8 mouse cellular contexts compared by ENCODE assay signal in the genomic region with DNA sequence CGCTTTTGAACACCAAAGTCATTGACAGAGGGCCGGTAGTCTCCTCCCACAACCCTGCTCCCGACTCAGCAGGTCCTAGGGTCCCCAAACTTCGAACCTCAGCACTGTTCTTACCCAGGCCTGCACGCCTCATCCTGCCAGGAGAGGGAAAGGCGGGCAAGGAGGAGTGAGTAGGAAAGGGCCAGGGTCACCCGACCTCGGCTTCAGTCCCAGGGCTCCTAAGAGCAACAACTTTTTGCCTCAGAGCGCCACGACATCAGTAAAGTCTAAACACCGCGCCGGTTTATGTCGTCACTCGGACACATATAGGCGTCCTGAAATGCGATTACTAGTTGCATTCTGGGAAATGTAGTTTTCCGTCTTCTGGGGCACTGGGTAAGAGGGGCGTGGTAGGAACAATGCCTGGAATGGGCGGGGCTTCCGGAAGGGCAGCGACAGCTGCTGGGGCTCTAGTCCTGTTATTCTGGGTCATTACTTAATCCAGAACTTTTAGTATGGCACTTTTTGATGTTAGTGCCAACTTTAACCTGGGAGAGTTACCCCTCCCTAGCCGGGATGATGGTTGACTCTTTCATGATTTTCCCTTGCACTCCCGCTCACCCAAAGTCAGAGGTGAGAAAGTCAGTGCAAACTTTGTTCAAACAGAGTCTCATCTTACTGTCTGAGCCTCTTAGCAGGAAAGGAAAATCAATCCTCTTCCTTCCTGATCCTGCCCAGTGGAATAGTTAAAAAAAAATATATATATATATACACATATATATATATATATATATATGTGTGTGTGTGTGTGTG. TPM values are rescaled to one million over a fixed set of nuclear protein-coding genes. Genes with fewer than 3 reads are reported as not detected.
A peak's percentile ranks its signal among the peaks of the same experiment; 100 is the strongest.
DNase-seq lines count a peak whose midpoint lies in the region; ATAC-seq and TF ChIP-seq lines count a peak whose summit lies in the region.

TSS of gene Bet1 (minus strand) at position 310 of the 792 bp plus-strand sequence.

- no peaks in the 10 kb centered on the region for H3K9me3 ChIP-seq in embryonic facial prominence, embryonic 14.5 days (ENCODE audit: control insufficient read depth, low read length)
- no peaks in the 10 kb centered on the region for H3K9me3 ChIP-seq in limb, embryonic 13.5 days
- no peaks in the 10 kb centered on the region for H3K9me3 ChIP-seq in midbrain, embryonic 16.5 days (replicated peaks; ENCODE audit: control insufficient read depth, low read length, poor library complexity, severe bottlenecking)

- H3K4me3 ChIP-seq in embryonic facial prominence, embryonic 14.5 days (ENCODE audit: low read depth, low read length), result peak within 1 kb of the TSS; percentile 85
- H3K4me3 ChIP-seq in heart, adult 2 months, result peak within 1 kb of the TSS; percentile 86
- H3K4me3 ChIP-seq in limb, embryonic 13.5 days, result peak within 1 kb of the TSS; percentile 79
- peak within 1 kb of the TSS; percentile 69 for H3K4me3 ChIP-seq in midbrain, embryonic 16.5 days (ENCODE audit: low read depth, low read length)

- TF ChIP-seq CTCF in heart, adult 2 months (IDR thresholded peaks at IDR 0.05), result peak; percentile 13; the same call in 1 of the 2 replicates

- ATAC-seq in embryonic facial prominence, embryonic 14.5 days (ENCODE audit: low read depth), result peak; percentile 100
- ATAC-seq in limb, embryonic 13.5 days (ENCODE audit: low FRiP score, low read depth), result peak; percentile 100
- ATAC-seq in midbrain, embryonic 16.5 days, result peak; percentile 99

- no peaks in the 10 kb centered on the region; the same call in 1 of the 2 replicates for H3K79me2 ChIP-seq in heart, adult 2 months (replicated peaks; ENCODE audit: control insufficient read depth, insufficient read depth, low read length)

- intact Hi-C loops in heart, adult 2 months (cut with DNase I), result loop anchor here (2.0 to 5.0 kb wide), 2 partner anchors 82 to 590 kb away; partner anchors contain the start of genes Hepacam2 and Vps50

- no peaks in the 10 kb centered on the region; the same call in 1 of the 2 replicates for H3K4me1 ChIP-seq in embryonic facial prominence, embryonic 14.5 days (ENCODE audit: control insufficient read depth, insufficient read depth, low read length)
- no peaks in the 10 kb centered on the region for H3K4me1 ChIP-seq in heart, adult 2 months (ENCODE audit: control insufficient read depth, insufficient read depth, low read length)
- H3K4me1 ChIP-seq in limb, embryonic 13.5 days, result 0 out of 2 replicates have a peak, but pooled peaks cover 2% of the 10 kb centered on the region
- peaks cover 5% of the 10 kb centered on the region; the same call in 1 of the 2 replicates for H3K4me1 ChIP-seq in midbrain, embryonic 16.5 days (ENCODE audit: control insufficient read depth, insufficient read depth, low read length)

- WGBS in embryonic facial prominence, embryonic 14.5 days, result 1% methylated on average over 24 of the region's 24 CpGs
- WGBS in heart, adult 2 months, result under 1% methylated on average over 24 of the region's 24 CpGs
- 1% methylated on average over 24 of the region's 24 CpGs for WGBS in limb, embryonic 13.5 days
- under 1% methylated on average over 24 of the region's 24 CpGs for WGBS in midbrain, embryonic 16.5 days

- TF ChIP-seq EP300 in heart, adult 2 months (IDR thresholded peaks at IDR 0.05; ENCODE audit: insufficient read depth, low read depth, low read length), result peak; percentile 58; the same call in 1 of the 2 replicates

- no peaks in the 10 kb centered on the region for H3K36me3 ChIP-seq in embryonic facial prominence, embryonic 14.5 days (ENCODE audit: control insufficient read depth, insufficient read depth, low read length)
- peaks cover 2% of the 10 kb centered on the region; the same call in 1 of the 2 replicates for H3K36me3 ChIP-seq in heart, adult 2 months (ENCODE audit: control insufficient read depth, insufficient read depth, low read length)
- peaks cover 8% of the 10 kb centered on the region; the same call in 1 of the 2 replicates for H3K36me3 ChIP-seq in limb, embryonic 13.5 days
- no peaks in the 10 kb centered on the region for H3K36me3 ChIP-seq in midbrain, embryonic 16.5 days (ENCODE audit: control insufficient read depth, insufficient read depth, low read length)

- peak within 1 kb of the TSS; percentile 68 for H3K4me2 ChIP-seq in embryonic facial prominence, embryonic 14.5 days (ENCODE audit: low read depth, low read length)
- H3K4me2 ChIP-seq in limb, embryonic 13.5 days (replicated peaks), result peak within 1 kb of the TSS; percentile 64
- peak within 1 kb of the TSS; percentile 67 for H3K4me2 ChIP-seq in midbrain, embryonic 16.5 days (ENCODE audit: low read length)

- peak within 1 kb of the TSS; percentile 83 for H3K9ac ChIP-seq in embryonic facial prominence, embryonic 14.5 days (ENCODE audit: low read depth, low read length)
- peak within 1 kb of the TSS; percentile 73 for H3K9ac ChIP-seq in heart, adult 2 months (ENCODE audit: low read depth, low read length)
- H3K9ac ChIP-seq in limb, embryonic 13.5 days, result peak within 1 kb of the TSS; percentile 83
- H3K9ac ChIP-seq in midbrain, embryonic 16.5 days (ENCODE audit: low read depth, low read length), result peak within 1 kb of the TSS; percentile 77

- DNase-seq in 3T3-L1 (ENCODE audit: low read depth, low spot score), result peak; percentile 100
- DNase-seq in adrenal gland, postnatal 4 days (ENCODE audit: low spot score in 2 of 2), result peak; percentile 50 to 77
- peak; percentile 99 for DNase-seq in embryonic facial prominence, embryonic 14.5 days (ENCODE audit: low spot score)
- peak; percentile 87 to 92 for DNase-seq in heart, adult 2 months
- DNase-seq in kidney, adult 8-10 months, result peak; percentile 92 to 95
- peak; percentile 78 to 90 for DNase-seq in spleen, postnatal 10 days (ENCODE audit: low spot score in 2 of 2)

- peak; percentile 63; the same call in 1 of the 2 replicates for TF ChIP-seq POLR2A in heart, adult 2 months (IDR thresholded peaks at IDR 0.05; ENCODE audit: insufficient read depth, low read depth, low read length)

- no peaks in the 10 kb centered on the region for H3K27me3 ChIP-seq in embryonic facial prominence, embryonic 14.5 days (replicated peaks; ENCODE audit: control insufficient read depth, insufficient read depth, low read length)
- no peaks in the 10 kb centered on the region for H3K27me3 ChIP-seq in heart, adult 2 months (ENCODE audit: control insufficient read depth, insufficient read depth, low read length)
- no peaks in the 10 kb centered on the region for H3K27me3 ChIP-seq in limb, embryonic 13.5 days
- H3K27me3 ChIP-seq in midbrain, embryonic 16.5 days (ENCODE audit: control insufficient read depth, insufficient read depth, low read depth, low read length), result no peaks in the 10 kb centered on the region

- H3K27ac ChIP-seq in embryonic facial prominence, embryonic 14.5 days (replicated peaks; ENCODE audit: low read depth, low read length), result peak within 1 kb of the TSS; percentile 78
- peak within 1 kb of the TSS; percentile 89 for H3K27ac ChIP-seq in heart, adult 2 months
- H3K27ac ChIP-seq in limb, embryonic 13.5 days, result peak within 1 kb of the TSS; percentile 52; the same call in 1 of the 2 replicates
- H3K27ac ChIP-seq in midbrain, embryonic 16.5 days (ENCODE audit: low read length), result no peak within 1 kb of the TSS

RNA-seq across cellular contexts. Expression of gene Bet1, which starts in this region (rescaled TPM):
- 10 to 100 TPM; 61.2 to 68.2 TPM for total RNA-seq in adrenal gland, postnatal 4 days (2021)
- polyA plus RNA-seq in embryonic facial prominence, embryonic 14.5 days (2014; fragmentation: Nextera tagmentation; extraction: Ambion mirVana), result 78.0 and 78.8 TPM in 2 replicates
- total RNA-seq in heart, adult 2 months (2021), result 10 to 100 TPM; 23.0 to 25.0 TPM
- polyA plus RNA-seq in heart, adult 2 months (2012; rRNA removed), result 15.9 and 17.1 TPM in 2 replicates
- polyA plus RNA-seq in limb, embryonic 13.5 days (2015; fragmentation: Nextera tagmentation; extraction: Ambion mirVana), result 80.6 and 86.5 TPM in 2 replicates
- 26.5 and 26.9 TPM in 2 replicates for polyA plus RNA-seq in midbrain, embryonic 16.5 days (2015; fragmentation: Nextera tagmentation; extraction: Ambion mirVana)
